ENCODE assay signal across 17 mouse cellular contexts in genomic region chr8:116734176-116734575, GRCm38 (mm10). TPM values are rescaled to one million over a fixed set of nuclear protein-coding genes. Genes with fewer than 3 reads are reported as not detected.
A peak's percentile ranks its signal among the peaks of the same experiment; 100 is the strongest.
DNase-seq lines count a peak whose midpoint lies in the region; ATAC-seq lines count a peak whose summit lies in the region.
"Had no signal": no experiment of that assay in that cellular context is flagged by ENCODE, and none has a peak within 500 bp of the region (broad histone marks: within the 10 kb centered on the region; RNA-seq: fewer than 3 reads in every experiment).

No protein-coding gene starts in this region.

- peak overlapping the region; percentile 16 for H3K4me2 ChIP-seq in liver, embryonic 11.5 days
- peak overlapping the region; percentile 84 for H3K4me2 ChIP-seq in liver, embryonic 15.5 days

- no peak overlapping the region for H3K27ac ChIP-seq in liver, embryonic 11.5 days (ENCODE audit: low read depth, low read length)
- H3K27ac ChIP-seq in liver, embryonic 15.5 days (replicated peaks), result no peak overlapping the region
- no peak overlapping the region for H3K27ac ChIP-seq in midbrain, embryonic 10.5 days (replicated peaks)
- H3K27ac ChIP-seq: heart, adult 2 months had no signal

- DNase-seq in heart, adult 11 months, result peak; percentile 79
- DNase-seq in heart, adult 9 months (ENCODE audit: low spot score in 2 of 2), result no peak
- DNase-seq in c-Kit-positive CD71-positive TER-119-positive erythroid progenitor cells, embryonic 14.5 days (ENCODE audit: low spot score), result peak; percentile 20
- DNase-seq in liver, embryonic 11.5 days (ENCODE audit: low spot score), result no peak
- DNase-seq in kidney, adult 9 months, result no peak
- DNase-seq in midbrain, embryonic 10.5 days (ENCODE audit: low spot score), result no peak
- DNase-seq: adrenal gland, adult 2 months; adrenal gland, postnatal 25 days; cerebellum, adult 2 months; cerebellum, postnatal 14 days; gastrocnemius, postnatal 10 days; heart, adult 2 months had no signal

- no peak overlapping the region for H3K4me3 ChIP-seq in liver, embryonic 11.5 days (ENCODE audit: low read depth, low read length)
- no peak overlapping the region for H3K4me3 ChIP-seq in liver, embryonic 15.5 days (replicated peaks)
- H3K4me3 ChIP-seq in midbrain, embryonic 10.5 days, result no peak overlapping the region

- H3K27me3 ChIP-seq in liver, embryonic 11.5 days (replicated peaks; ENCODE audit: control insufficient read depth, insufficient read depth, low read length), result no peaks in the 10 kb centered on the region
- H3K27me3 ChIP-seq in liver, embryonic 15.5 days, result peaks cover 14% of the 10 kb centered on the region
- peaks cover 35% of the 10 kb centered on the region for H3K27me3 ChIP-seq in midbrain, embryonic 10.5 days (ENCODE audit: low read depth, poor library complexity, severe bottlenecking)

- no peaks in the 10 kb centered on the region for H3K36me3 ChIP-seq in liver, embryonic 11.5 days (ENCODE audit: control insufficient read depth, insufficient read depth, low read length)
- no peaks in the 10 kb centered on the region for H3K36me3 ChIP-seq in liver, embryonic 15.5 days (replicated peaks)
- peaks cover 1% of the 10 kb centered on the region; the same call in 1 of the 2 replicates for H3K36me3 ChIP-seq in midbrain, embryonic 10.5 days
- H3K36me3 ChIP-seq: heart, embryonic 12.5 days; hindbrain, embryonic 15.5 days had no signal

- no peaks in the 10 kb centered on the region for H3K9me3 ChIP-seq in liver, embryonic 11.5 days (ENCODE audit: control insufficient read depth, low read length)
- no peaks in the 10 kb centered on the region for H3K9me3 ChIP-seq in liver, embryonic 15.5 days (replicated peaks)
- peaks cover 3% of the 10 kb centered on the region for H3K9me3 ChIP-seq in midbrain, embryonic 10.5 days (replicated peaks)
- H3K9me3 ChIP-seq: embryonic facial prominence, embryonic 13.5 days; hindbrain, embryonic 15.5 days had no signal

- H3K9ac ChIP-seq in liver, embryonic 11.5 days (ENCODE audit: low read depth, low read length), result no peak overlapping the region
- H3K9ac ChIP-seq in liver, embryonic 15.5 days, result no peak overlapping the region

- 35% methylated on average over 9 of the region's 9 CpGs for WGBS in liver, embryonic 11.5 days
- 22% methylated on average over 9 of the region's 9 CpGs for WGBS in liver, embryonic 15.5 days (ENCODE audit: insufficient replicate concordance)
- WGBS in midbrain, embryonic 10.5 days, result 55% methylated on average over 9 of the region's 9 CpGs

- peaks cover 5% of the 10 kb centered on the region; the same call in 1 of the 2 replicates for H3K4me1 ChIP-seq in liver, embryonic 11.5 days (replicated peaks; ENCODE audit: control insufficient read depth, insufficient read depth, low read length)
- peaks cover 24% of the 10 kb centered on the region for H3K4me1 ChIP-seq in liver, embryonic 15.5 days (replicated peaks)
- H3K4me1 ChIP-seq in midbrain, embryonic 10.5 days, result peaks cover 15% of the 10 kb centered on the region

- peak; percentile 70 for ATAC-seq in liver, embryonic 11.5 days (replicated peaks; ENCODE audit: low FRiP score)
- peak; percentile 49 for ATAC-seq in liver, embryonic 15.5 days (ENCODE audit: insufficient read depth)
- no peak for ATAC-seq in erythroid progenitor cell, adult 5-6 weeks (replicated peaks; ENCODE audit: low FRiP score, poor library complexity, severe bottlenecking)

RNA-seq across cellular contexts. Expression of gene Cdyl2, which starts 1.4 kb away (rescaled TPM):
- polyA plus RNA-seq in liver, embryonic 11.5 days (2014; fragmentation: Nextera tagmentation; extraction: Ambion mirVana), result 6.3 and 7.9 TPM in 2 replicates
- polyA plus RNA-seq in liver, embryonic 15.5 days (2015; fragmentation: Nextera tagmentation; extraction: Ambion mirVana), result 1.7 and 2.4 TPM in 2 replicates
- total RNA-seq in erythroid progenitor cell, adult 5-6 weeks (2015; ENCODE audit: low replicate concordance), result 1.1 TPM in 1 of 2 replicates, not detected in the other
- 0.45 and 2.8 TPM in 2 replicates for total RNA-seq in erythroid progenitor cell, adult 5-6 weeks (2017; ENCODE audit: low replicate concordance)
- 6.3 and 7.0 TPM in 2 replicates for polyA plus RNA-seq in midbrain, embryonic 10.5 days (2016; fragmentation: Nextera tagmentation; extraction: Ambion mirVana)

Comparison
In these comparisons a context has a peak if more than half of its experiments do, and no peak if none do; other contexts are left out.
1. DNase-seq: peak in heart, adult 11 months (single experiment) and c-Kit-positive CD71-positive TER-119-positive erythroid progenitor cells, embryonic 14.5 days (single experiment); none in heart, adult 9 months (0 of 2), liver, embryonic 11.5 days (single experiment), kidney, adult 9 months (single experiment) and midbrain, embryonic 10.5 days (single experiment).